Mouse (Mus musculus) ZHBTc4 (cell line): ENCODE measurements at regions not wholly inside any gene's neighbourhood (a gene's known extent, or its start where the extent isn't known, plus 50 kb on each side); places are given as distances from the start of the nearest gene placed in this dataset.
"Not testable (repeated sequence)": the region's sequence is repeated elsewhere in the genome, so short reads cannot be mapped to it uniquely, and the experiment has no call there.

Experiments used
- DNase-seq: peaks from one replicate; pipeline ENCODE4 v3.0.0-alpha.2; 2011; ENCODE audit warnings: low read depth, low spot score

GRCm38 (mm10) chr16:19203681-19204080 lies 110.2 kb downstream of the Olfr164 start:
- no peak for DNase-seq

GRCm38 (mm10) chr16:19200977-19201376 lies 112.9 kb downstream of the Olfr164 start:
- DNase-seq = no peak

- no peak for DNase-seq
These were observed 113.9 kb downstream of the Olfr164 start for GRCm38 (mm10) chr16:19199724-19200544.

DNA sequence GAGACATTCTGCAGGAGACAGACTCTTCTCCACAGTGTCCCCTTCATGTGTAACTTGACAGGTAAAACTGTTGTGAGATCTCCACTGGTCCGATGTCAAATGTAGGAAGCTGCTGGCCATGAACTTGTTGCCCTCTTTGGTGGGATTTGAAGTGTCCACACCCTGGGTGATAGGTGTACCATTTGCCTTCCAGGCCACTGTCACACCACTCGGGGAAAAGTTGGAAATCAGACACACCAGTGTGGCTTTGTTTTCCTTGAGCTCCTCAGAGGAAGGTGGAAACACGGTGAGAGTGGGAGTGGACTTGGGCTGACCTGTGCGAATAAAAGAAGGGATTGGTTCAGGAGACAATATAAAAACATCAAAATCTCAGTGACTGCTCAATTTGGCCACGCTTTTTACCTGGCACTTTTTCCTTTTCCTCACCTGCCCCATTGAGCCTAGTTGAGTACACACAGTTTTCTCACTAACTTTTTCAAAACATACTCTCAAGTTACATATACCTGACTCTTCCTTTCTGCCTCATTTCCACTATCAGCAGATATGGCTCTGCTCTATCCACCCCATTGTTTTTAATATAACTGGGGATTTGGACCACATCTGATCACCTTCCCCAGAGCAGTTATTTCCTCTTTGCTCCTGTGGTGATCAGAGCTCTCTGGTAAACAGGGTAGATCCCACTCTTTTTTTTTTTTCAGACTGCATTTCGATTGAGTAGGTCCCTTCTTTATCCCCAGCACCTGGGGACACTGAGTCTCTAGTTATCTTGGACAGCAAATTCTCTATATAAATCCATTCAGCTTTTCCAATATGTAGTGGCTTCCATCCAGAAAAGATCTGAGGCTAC lies 115.1 kb downstream of the Olfr164 start:
- no peak for DNase-seq

DNA sequence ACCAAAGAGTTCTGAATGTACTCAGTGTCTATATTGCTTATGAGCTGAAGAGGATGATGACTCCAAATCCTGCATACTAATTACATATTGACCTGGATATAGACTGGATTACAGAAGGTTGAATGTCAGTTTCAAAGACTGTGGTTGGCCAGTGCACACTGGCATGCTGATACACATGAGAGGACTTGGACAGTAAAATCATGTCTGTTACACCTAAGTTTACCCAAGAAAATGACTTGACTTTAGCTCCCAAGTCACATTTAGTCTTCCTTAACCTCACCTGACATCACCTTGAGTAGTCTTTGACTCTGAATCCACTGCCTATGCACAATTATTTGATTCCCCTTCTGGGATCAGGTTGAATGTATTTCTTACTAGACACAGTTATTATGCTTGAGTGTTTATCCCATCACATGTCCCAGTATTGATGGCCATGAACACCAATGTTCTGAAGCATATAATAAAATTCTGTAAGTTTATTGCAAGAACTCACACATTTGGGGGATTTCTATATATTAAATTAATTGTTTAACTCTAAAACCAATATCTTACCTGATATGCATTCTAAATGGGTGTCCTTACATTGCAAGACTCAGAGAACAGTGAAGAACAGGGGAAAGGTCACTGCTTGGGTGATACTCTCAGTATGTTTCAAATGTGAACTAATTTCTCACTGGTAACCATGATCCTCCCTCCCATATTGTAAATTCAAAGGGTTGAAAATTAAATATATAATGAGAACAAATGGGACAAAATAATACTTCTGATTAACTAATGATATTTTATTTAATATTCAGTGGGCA lies 116.0 kb downstream of the Olfr164 start:
- no peak for DNase-seq

- DNase-seq = no peak
These were observed 128.2 kb downstream of the Olfr164 start for GRCm38 (mm10) chr16:19185434-19186256.

DNA sequence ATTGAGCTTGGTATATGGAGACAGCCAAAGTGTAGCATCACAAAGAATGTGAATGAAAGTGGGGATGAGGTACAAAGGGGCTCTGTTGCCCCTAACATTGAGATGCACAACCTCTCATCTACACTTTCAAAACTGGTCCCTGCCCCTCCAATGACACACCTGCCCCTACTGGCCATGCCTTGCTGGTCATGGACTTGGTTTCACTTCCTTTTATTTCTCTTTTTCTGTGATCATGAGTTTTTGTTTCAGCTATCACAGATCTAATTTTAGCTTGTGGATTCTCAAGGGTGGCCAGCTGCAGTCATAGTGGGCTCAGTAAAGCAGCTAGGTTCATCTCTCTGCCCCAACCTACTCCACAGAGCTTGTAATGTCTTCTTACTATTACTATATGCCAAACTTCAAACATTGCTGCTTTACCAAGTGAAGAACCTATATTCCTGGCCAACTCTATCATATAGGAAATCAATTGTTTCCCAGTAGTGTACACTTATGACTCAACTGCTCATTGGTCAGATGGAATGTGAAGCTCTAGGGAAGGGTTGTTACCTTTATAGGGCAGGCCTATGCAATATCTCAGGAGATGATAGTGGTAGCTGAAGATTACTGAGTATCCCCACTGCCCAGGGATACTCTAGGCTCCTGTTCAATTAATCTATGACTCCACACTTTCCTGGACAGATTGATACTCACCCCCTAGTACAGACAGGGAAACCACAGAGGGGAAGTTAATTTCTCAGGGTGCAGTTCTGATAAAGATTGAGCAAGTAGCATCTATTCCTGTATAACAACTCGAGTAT lies 134.5 kb downstream of the Olfr164 start:
- DNase-seq = no peak

DNA sequence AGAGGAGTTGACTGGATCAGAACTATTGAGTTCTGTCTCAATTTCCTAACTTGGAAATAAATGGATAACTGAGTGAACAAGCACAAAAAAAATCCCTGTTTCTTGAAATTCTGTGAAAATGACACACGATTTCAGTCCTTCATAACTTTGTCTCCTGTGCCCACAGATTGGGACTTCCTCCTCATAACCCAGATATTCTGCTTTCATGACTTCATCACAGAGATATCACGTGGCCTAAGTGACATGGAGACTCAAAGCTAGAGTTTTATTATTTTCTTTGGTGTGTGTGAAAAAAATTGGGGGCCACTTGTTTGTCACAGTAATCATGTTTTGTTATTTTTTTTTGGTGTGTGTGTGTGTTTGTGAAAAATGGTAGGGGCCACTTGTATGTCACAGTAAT lies 160.8 kb downstream of the Olfr164 start:
- no peak for DNase-seq

DNA sequence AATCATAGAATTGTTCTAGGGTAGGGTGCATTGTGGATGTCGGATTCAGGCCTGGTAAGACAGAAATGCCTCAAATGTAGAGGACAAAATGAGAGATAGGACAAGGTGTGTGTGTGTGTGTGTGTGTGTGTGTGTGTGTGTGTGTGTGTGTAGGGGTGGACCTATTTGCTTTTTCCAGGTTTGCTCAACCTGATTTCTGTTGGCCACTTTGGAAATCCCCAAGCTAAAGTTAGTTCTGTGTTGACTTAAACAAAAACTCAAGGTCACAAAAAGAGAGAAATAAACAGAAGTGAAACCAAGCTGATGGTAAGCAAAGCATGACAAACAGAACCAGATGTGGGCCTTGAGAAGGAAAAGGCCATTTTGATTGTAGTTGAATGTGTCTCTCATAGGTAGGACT lies 161.4 kb downstream of the Olfr164 start:
- not testable (repeated sequence) for DNase-seq

DNA sequence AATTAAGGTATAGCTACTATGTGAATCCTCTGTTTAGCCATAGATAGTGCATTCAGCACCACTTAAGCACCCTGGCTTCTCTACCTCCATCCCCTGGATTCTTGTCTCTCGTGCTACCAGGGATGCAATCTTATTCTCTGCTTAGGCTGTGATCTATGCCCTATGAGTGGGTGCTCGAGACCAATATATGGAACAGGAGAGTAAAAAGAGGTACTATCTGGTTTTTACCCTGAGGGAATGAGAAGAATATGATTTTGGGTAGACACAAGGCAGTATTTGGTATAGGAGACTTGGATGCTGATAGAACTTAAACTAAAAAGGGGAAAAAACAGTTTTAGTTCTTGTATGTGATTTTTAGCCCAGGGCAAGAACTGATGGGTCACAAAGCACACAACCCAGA lies 162.8 kb downstream of the Olfr164 start:
- DNase-seq = no peak

DNA sequence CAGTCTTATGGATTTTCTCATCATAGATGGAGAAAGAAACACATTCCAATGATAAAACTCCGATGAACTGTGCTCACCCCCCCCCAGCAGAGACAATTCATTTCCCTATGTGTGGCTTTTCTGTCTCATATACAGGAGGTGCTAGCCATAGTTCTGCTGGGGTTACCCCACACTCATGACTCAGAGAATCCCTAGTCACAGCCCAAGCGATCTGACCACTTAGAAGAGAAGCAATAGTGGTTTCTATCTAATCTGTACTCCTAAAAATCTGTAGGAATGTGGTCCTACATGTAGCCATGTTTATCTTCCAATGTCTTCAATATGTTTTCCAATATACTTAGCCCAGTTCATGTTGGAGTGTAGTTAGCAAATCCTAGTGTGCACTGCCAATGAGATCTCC lies 163.3 kb downstream of the Olfr164 start:
- DNase-seq = no peak

DNA sequence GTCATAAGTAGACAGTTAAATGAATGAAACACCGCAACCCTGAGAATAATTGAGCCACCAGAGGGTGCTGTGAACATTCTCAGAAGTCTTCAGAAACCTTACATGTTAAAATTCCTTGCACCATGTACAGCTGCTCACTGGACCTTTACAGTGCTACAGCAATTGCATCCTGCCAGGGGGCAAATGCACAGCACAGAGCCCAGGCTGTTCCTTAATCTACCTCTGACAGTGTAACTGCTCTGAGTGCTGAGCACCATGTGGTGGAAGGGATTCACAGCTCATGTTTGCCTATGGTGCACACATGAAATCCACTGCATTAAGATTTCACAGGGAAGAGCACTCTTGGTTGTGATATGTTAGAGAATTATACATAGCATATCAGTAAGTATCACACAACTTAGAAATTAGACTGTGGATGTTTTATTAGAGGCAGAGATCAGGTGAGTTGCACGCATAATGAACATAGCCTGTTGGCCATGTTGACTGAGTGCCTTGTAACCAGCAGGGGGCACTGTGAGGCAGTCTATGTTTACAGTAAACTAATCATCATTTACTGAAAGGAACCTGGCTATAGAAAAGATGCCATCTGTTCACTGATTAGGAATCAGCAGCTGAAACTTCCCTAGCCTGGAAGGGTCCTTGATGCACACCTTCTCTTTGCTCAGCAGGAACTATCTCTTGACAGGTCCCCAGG lies 167.4 kb downstream of the Olfr164 start:
- DNase-seq = peak; percentile 60
